Mouse (Mus musculus): ENCODE measurements around the gene Haus8.
"Not testable (repeated sequence)": the region's sequence is repeated elsewhere in the genome, so short reads cannot be mapped to it uniquely, and the experiment has no call there.

DNA sequence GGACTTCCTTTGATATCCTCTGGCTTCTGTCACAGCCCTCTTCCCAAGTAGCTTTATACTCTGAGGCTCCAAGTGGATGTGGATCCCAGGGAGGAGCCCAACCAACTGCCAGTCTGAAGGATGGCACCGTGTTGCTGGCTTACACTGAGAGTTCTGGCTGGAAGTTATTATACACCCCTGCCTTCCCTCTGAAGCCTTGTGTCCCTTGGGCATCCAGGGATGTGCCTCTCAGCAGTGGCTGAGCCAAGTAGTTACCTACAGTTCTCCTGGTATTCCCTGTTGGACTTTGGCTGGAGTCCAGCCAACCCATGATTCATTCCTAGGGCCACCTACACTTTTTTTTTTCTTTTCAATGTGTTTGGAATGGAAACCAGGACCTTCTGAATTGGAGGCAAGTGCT, 9.0 kb upstream of the Haus8 start:
- TF ChIP-seq CTCF, EP300 (IDR thresholded peaks at IDR 0.05; ENCODE audit: low read depth): not testable (repeated sequence)
